Mouse (Mus musculus): ENCODE measurements around the gene Cabp4.

DNA sequence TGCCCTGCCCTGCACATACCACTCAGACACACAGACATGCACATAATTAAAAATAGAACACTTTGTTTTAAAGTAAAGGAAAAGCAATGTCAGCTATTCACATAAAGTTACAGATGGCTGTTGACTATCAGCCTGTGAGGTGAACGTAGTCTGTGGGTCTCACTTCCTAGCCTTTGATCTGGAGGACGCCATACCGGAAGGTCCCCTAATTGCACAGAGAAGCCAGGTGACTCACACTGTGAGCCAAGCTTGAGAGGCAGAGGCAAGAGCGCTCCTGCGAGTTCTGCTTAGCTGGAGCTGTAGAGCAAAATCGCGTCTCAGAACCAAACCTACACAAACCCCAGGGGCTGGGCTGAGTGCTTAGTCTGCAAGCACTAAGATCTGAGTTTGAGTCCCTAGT, 50.1 kb downstream of the Cabp4 start:
- TF ChIP-seq CTCF (IDR thresholded peaks at IDR 0.05) (no peak), POLR2A (IDR thresholded peaks at IDR 0.05; ENCODE audit: insufficient read depth, low read depth, low read length) (no peak)
